Mouse (Mus musculus) large intestine, adult 2 months (tissue): ENCODE data around the gene Ube2j2. TPM values are rescaled to one million over a fixed set of nuclear protein-coding genes. Genes with fewer than 3 reads are reported as not detected.

Experiments
- polyA plus RNA-seq: library from polyadenylated mRNA; depleted of rRNA; stranded (reverse); fragments of >200 nt; gene quantifications from 2 replicates; pipeline ENCODE4 v1.2.3, GENCODE M21; 2012; rRNA removed

The Ube2j2 gene
- polyA plus RNA-seq, 1 experiment = 77.4 TPM

Other genes with a start within 250 kb of the Ube2j2 start
- 10.1 and 12.2 TPM in 2 replicates for gene Fndc10, start 249.5 kb upstream of the Ube2j2 start, polyA plus RNA-seq
- 125 and 153 TPM in 2 replicates for gene Ssu72, start 239.0 kb upstream of the Ube2j2 start, polyA plus RNA-seq
- 0.40 and 0.51 TPM in 2 replicates for gene Tmem240, start 209.0 kb upstream of the Ube2j2 start, polyA plus RNA-seq
- 78.3 and 91.6 TPM in 2 replicates for gene Atad3a, start 182.7 kb upstream of the Ube2j2 start, polyA plus RNA-seq
- 10.6 and 36.8 TPM in 2 replicates for gene Vwa1, start 169.1 kb upstream of the Ube2j2 start, polyA plus RNA-seq
- 0.55 and 1.2 TPM in 2 replicates for gene Tmem88b, start 158.0 kb upstream of the Ube2j2 start, polyA plus RNA-seq
- not detected in 2 replicates for gene Ankrd65, start 153.4 kb upstream of the Ube2j2 start, polyA plus RNA-seq
- 73.4 and 84.4 TPM in 2 replicates for gene Mrpl20, start 141.0 kb upstream of the Ube2j2 start, polyA plus RNA-seq
- gene Ccnl2, start 131.3 kb upstream of the Ube2j2 start, polyA plus RNA-seq = 45.9 and 63.9 TPM in 2 replicates
- gene Aurkaip1, start 112.6 kb upstream of the Ube2j2 start, polyA plus RNA-seq = 123 and 143 TPM in 2 replicates
- gene Mxra8, start 104.2 kb upstream of the Ube2j2 start, polyA plus RNA-seq = 55.5 and 69.3 TPM in 2 replicates
- 73.8 and 106 TPM in 2 replicates for gene Dvl1, start 96.4 kb upstream of the Ube2j2 start, polyA plus RNA-seq
- 1.3 and 1.9 TPM in 2 replicates for gene Tas1r3, start 80.5 kb upstream of the Ube2j2 start, polyA plus RNA-seq
- gene Cptp, start 74.4 kb upstream of the Ube2j2 start, polyA plus RNA-seq = 51.3 and 55.5 TPM in 2 replicates
- 36.6 and 36.7 TPM in 2 replicates for gene Ints11, start 74.3 kb upstream of the Ube2j2 start, polyA plus RNA-seq
- gene Pusl1, start 52.0 kb upstream of the Ube2j2 start, polyA plus RNA-seq = 31.4 and 39.4 TPM in 2 replicates
- gene Acap3, start 52.0 kb upstream of the Ube2j2 start, polyA plus RNA-seq = 9.5 and 16.3 TPM in 2 replicates
- gene C1qtnf12, start 18.5 kb downstream of the Ube2j2 start, polyA plus RNA-seq = 77.0 and 151 TPM in 2 replicates
- 5.9 and 6.0 TPM in 2 replicates for gene B3galt6, start 48.8 kb downstream of the Ube2j2 start, polyA plus RNA-seq
- 77.4 and 77.7 TPM in 2 replicates for gene Sdf4, start 49.0 kb downstream of the Ube2j2 start, polyA plus RNA-seq
- 7.4 and 8.8 TPM in 2 replicates for gene Tnfrsf4, start 70.0 kb downstream of the Ube2j2 start, polyA plus RNA-seq
- gene Tnfrsf18, start 82.3 kb downstream of the Ube2j2 start, polyA plus RNA-seq = 5.9 and 6.6 TPM in 2 replicates
- 6.6 and 9.2 TPM in 2 replicates for gene Ttll10, start 115.6 kb downstream of the Ube2j2 start, polyA plus RNA-seq
- gene 9430015G10Rik, start 166.2 kb downstream of the Ube2j2 start, polyA plus RNA-seq = 17.1 and 21.9 TPM in 2 replicates
- 0.22 and 0.25 TPM in 2 replicates for gene Rnf223, start 186.7 kb downstream of the Ube2j2 start, polyA plus RNA-seq